12 mouse cellular contexts compared by ENCODE assay signal in the genomic region with DNA sequence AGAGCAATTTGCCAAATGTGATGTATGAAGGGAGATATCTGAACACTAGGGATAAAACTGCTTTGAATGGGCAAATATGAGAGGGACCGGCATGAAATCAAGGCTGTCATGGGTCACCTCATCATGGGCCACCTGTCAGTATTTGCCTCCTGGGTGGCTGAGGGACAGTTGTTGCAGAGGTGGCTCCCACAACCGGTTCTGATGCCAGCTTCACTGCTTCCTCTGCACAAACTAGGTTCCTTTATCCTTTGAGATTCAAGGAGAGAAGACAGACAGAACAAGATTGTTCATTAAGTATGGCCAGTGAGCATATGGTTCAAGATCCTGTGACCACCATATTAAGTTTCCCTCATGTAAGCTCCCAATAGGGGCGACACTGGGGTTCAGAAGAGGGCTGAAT.
A peak's percentile ranks its signal among the peaks of the same experiment; 100 is the strongest.
DNase-seq lines count a peak whose midpoint lies in the region; ATAC-seq and TF ChIP-seq lines count a peak whose summit lies in the region.
"Had no signal": no experiment of that assay in that cellular context is flagged by ENCODE, and none has a peak within 500 bp of the region (broad histone marks: within the 10 kb centered on the region; RNA-seq: fewer than 3 reads in every experiment).

No protein-coding gene starts in this region.

- H3K9ac ChIP-seq in hindbrain, embryonic 14.5 days, result peak overlapping the region; percentile 47
- no peak overlapping the region for H3K9ac ChIP-seq in midbrain, embryonic 12.5 days (replicated peaks)
- H3K9ac ChIP-seq: liver, postnatal 0 days had no signal

- intact Hi-C loops in gastrocnemius, adult 2 months (cut with DNase I), result no loop called here

- DNase-seq in embryonic facial prominence, embryonic 10.5 days (ENCODE audit: low spot score), result no peak
- no peak for DNase-seq in forebrain, embryonic 10.5 days (ENCODE audit: extremely low spot score, low spot score)
- no peak for DNase-seq in hindbrain, embryonic 14.5 days (ENCODE audit: low spot score)
- no peak for DNase-seq in right cerebral cortex, postnatal 14 days
- DNase-seq in lung, postnatal 4 days, result no peak
- no peak for DNase-seq in gastrocnemius, adult 2 months
- DNase-seq in cerebellum, adult 11-12 months, result no peak
- DNase-seq: adrenal gland, adult 2 months; heart, adult 18-20 months; kidney, postnatal 36 days; liver, postnatal 0 days had no signal

- no peaks in the 10 kb centered on the region for H3K36me3 ChIP-seq in embryonic facial prominence, embryonic 10.5 days (replicated peaks)
- H3K36me3 ChIP-seq in forebrain, embryonic 10.5 days (replicated peaks), result no peaks in the 10 kb centered on the region
- H3K36me3 ChIP-seq in hindbrain, embryonic 14.5 days (replicated peaks; ENCODE audit: control insufficient read depth, insufficient read depth), result no peaks in the 10 kb centered on the region
- no peaks in the 10 kb centered on the region for H3K36me3 ChIP-seq in midbrain, embryonic 12.5 days

- H3K9me3 ChIP-seq in embryonic facial prominence, embryonic 10.5 days, result 0 out of 2 replicates have a peak, but pooled peaks cover 3% of the 10 kb centered on the region
- H3K9me3 ChIP-seq in forebrain, embryonic 10.5 days, result 0 out of 2 replicates have a peak, but pooled peaks cover 2% of the 10 kb centered on the region
- H3K9me3 ChIP-seq in hindbrain, embryonic 14.5 days (ENCODE audit: control insufficient read depth, low read length), result no peaks in the 10 kb centered on the region
- H3K9me3 ChIP-seq in midbrain, embryonic 12.5 days, result no peaks in the 10 kb centered on the region

- TF ChIP-seq CTCF in gastrocnemius, adult 2 months (IDR thresholded peaks at IDR 0.05), result no peak

- H3K4me3 ChIP-seq in embryonic facial prominence, embryonic 10.5 days, result peak overlapping the region; percentile 35
- peak overlapping the region; percentile 39 for H3K4me3 ChIP-seq in forebrain, embryonic 10.5 days
- H3K4me3 ChIP-seq in hindbrain, embryonic 14.5 days (replicated peaks; ENCODE audit: low read length), result peak overlapping the region; percentile 22
- peak overlapping the region; percentile 26 for H3K4me3 ChIP-seq in midbrain, embryonic 12.5 days
- H3K4me3 ChIP-seq in gastrocnemius, adult 2 months, result no peak overlapping the region

- WGBS in embryonic facial prominence, embryonic 10.5 days, result 18% methylated on average over 3 of the region's 3 CpGs
- WGBS in forebrain, embryonic 10.5 days, result 23% methylated on average over 3 of the region's 3 CpGs
- WGBS in hindbrain, embryonic 14.5 days, result 8% methylated on average over 3 of the region's 3 CpGs
- WGBS in midbrain, embryonic 12.5 days, result 16% methylated on average over 3 of the region's 3 CpGs

- H3K4me2 ChIP-seq in hindbrain, embryonic 14.5 days (replicated peaks), result peak overlapping the region; percentile 55
- peak overlapping the region; percentile 51 for H3K4me2 ChIP-seq in midbrain, embryonic 12.5 days (replicated peaks)

- no peaks in the 10 kb centered on the region for H3K27me3 ChIP-seq in embryonic facial prominence, embryonic 10.5 days (replicated peaks; ENCODE audit: low read depth, poor library complexity, severe bottlenecking)
- peaks cover 11% of the 10 kb centered on the region; the same call in 1 of the 2 replicates for H3K27me3 ChIP-seq in forebrain, embryonic 10.5 days (ENCODE audit: poor library complexity, severe bottlenecking)
- H3K27me3 ChIP-seq in hindbrain, embryonic 14.5 days (ENCODE audit: control insufficient read depth, insufficient read depth, low read length), result no peaks in the 10 kb centered on the region
- H3K27me3 ChIP-seq in midbrain, embryonic 12.5 days, result peaks cover 5% of the 10 kb centered on the region

- peak; percentile 41; the same call in 1 of the 2 replicates for ATAC-seq in hindbrain, embryonic 14.5 days (ENCODE audit: low FRiP score)
- ATAC-seq in midbrain, embryonic 12.5 days (ENCODE audit: low FRiP score, low read depth), result peak; percentile 67
- ATAC-seq: liver, postnatal 0 days had no signal

- peaks cover 43% of the 10 kb centered on the region for H3K4me1 ChIP-seq in embryonic facial prominence, embryonic 10.5 days
- peaks cover 21% of the 10 kb centered on the region for H3K4me1 ChIP-seq in forebrain, embryonic 10.5 days
- H3K4me1 ChIP-seq in hindbrain, embryonic 14.5 days (replicated peaks; ENCODE audit: control insufficient read depth, insufficient read depth, low read length), result peaks cover 9% of the 10 kb centered on the region
- peaks cover 14% of the 10 kb centered on the region for H3K4me1 ChIP-seq in midbrain, embryonic 12.5 days

- peak overlapping the region; percentile 82 for H3K27ac ChIP-seq in embryonic facial prominence, embryonic 10.5 days (replicated peaks)
- H3K27ac ChIP-seq in forebrain, embryonic 10.5 days, result peak overlapping the region; percentile 86
- H3K27ac ChIP-seq in hindbrain, embryonic 14.5 days, result no peak overlapping the region
- H3K27ac ChIP-seq in midbrain, embryonic 12.5 days (replicated peaks), result peak overlapping the region; percentile 43; the same call in 1 of the 2 replicates
- no peak overlapping the region for H3K27ac ChIP-seq in gastrocnemius, adult 2 months

Comparison
In these comparisons a context has a peak if more than half of its experiments do, and no peak if none do; other contexts are left out.
1. H3K27ac ChIP-seq: peak in embryonic facial prominence, embryonic 10.5 days (single experiment), forebrain, embryonic 10.5 days (single experiment) and midbrain, embryonic 12.5 days (single experiment); none in hindbrain, embryonic 14.5 days (single experiment) and gastrocnemius, adult 2 months (single experiment).